Mouse (Mus musculus): ENCODE results near the gene Srp72. TPM values are rescaled to one million over a fixed set of nuclear protein-coding genes. Genes with fewer than 3 reads are reported as not detected.
"Not testable (repeated sequence)": the region's sequence is repeated elsewhere in the genome, so short reads cannot be mapped to it uniquely, and the experiment has no call there.

Gene Srp72
- polyA plus RNA-seq, 1 experiment from 2014 or later: 70.0 TPM

DNA sequence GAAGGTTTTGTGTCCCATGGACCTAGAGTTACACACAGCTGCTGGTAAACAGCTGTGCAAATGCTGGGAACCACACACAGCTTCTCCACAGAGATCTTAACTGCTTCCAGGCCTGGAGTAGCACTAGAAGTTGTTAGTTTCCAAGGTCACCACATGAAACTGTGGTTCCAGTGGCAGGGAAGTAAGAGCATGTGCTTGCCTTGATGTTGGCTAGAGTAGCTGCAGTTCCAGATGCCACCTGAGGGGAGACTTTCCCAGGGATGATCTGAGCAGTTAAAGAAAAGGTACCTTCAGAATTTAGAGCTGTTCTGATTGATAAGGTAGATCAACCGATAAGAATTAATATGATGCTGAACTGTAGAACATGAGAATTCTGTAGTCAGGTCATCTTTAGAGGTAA, 16.5 kb upstream of the Srp72 start:
- Histone ChIP-seq H3K27ac (no peak overlapping the region), H3K4me2 (ENCODE audit: low read length) (no peak overlapping the region), H3K36me3 (ENCODE audit: insufficient read depth, low read length) (peaks cover 53% of the 10 kb centered on the region), H3K27me3 (ENCODE audit: insufficient read depth, low read length) (no peaks in the 10 kb centered on the region), H3K4me1 (replicated peaks; ENCODE audit: insufficient read depth, low read length) (no peaks in the 10 kb centered on the region), H3K4me3 (replicated peaks; ENCODE audit: low read depth, low read length) (no peak overlapping the region), H3K9ac (ENCODE audit: low read depth, low read length) (no peak overlapping the region), H3K9me3 (replicated peaks; ENCODE audit: low read length) (no peaks in the 10 kb centered on the region)
- ATAC-seq (replicated peaks; ENCODE audit: low FRiP score, low read depth) (no peak), DNase-seq (ENCODE audit: low spot score) (no peak)
- 100% methylated on average over 1 of the region's 1 CpGs for WGBS
- TF ChIP-seq CTCF (IDR thresholded peaks at IDR 0.05; ENCODE audit: low read depth): peak; percentile 40; the same call in 1 of the 2 replicates

- no peak overlapping the region for H3K4me3 ChIP-seq (replicated peaks; ENCODE audit: low read depth, low read length)
- 81% methylated on average over 5 of the region's 5 CpGs for WGBS
- ATAC-seq (replicated peaks; ENCODE audit: low FRiP score, low read depth): no peak
- H3K4me1 ChIP-seq (replicated peaks; ENCODE audit: insufficient read depth, low read length): no peaks in the 10 kb centered on the region
- H3K36me3 ChIP-seq (ENCODE audit: insufficient read depth, low read length): peaks cover 62% of the 10 kb centered on the region
- H3K27ac ChIP-seq: no peak overlapping the region
- H3K9ac ChIP-seq (ENCODE audit: low read depth, low read length): no peak overlapping the region
- H3K4me2 ChIP-seq (ENCODE audit: low read length): no peak overlapping the region
- TF ChIP-seq CTCF (IDR thresholded peaks at IDR 0.05; ENCODE audit: low read depth): no peak
- DNase-seq (ENCODE audit: low spot score): no peak
- H3K27me3 ChIP-seq (ENCODE audit: insufficient read depth, low read length): no peaks in the 10 kb centered on the region
- no peaks in the 10 kb centered on the region for H3K9me3 ChIP-seq (replicated peaks; ENCODE audit: low read length)
These were observed 14.9 kb upstream of the Srp72 start for GRCm38 (mm10) chr5:76959587-76959986.

GRCm38 (mm10) chr5:76962545-76962944, 11.9 kb upstream of the Srp72 start:
- H3K4me2 ChIP-seq (ENCODE audit: low read length): no peak overlapping the region
- no peaks in the 10 kb centered on the region for H3K27me3 ChIP-seq (ENCODE audit: insufficient read depth, low read length)
- WGBS: 78% methylated on average over 11 of the region's 11 CpGs
- no peak overlapping the region for H3K4me3 ChIP-seq (replicated peaks; ENCODE audit: low read depth, low read length)
- no peak for TF ChIP-seq CTCF (IDR thresholded peaks at IDR 0.05; ENCODE audit: low read depth)
- no peaks in the 10 kb centered on the region for H3K9me3 ChIP-seq (replicated peaks; ENCODE audit: low read length)
- no peaks in the 10 kb centered on the region for H3K4me1 ChIP-seq (replicated peaks; ENCODE audit: insufficient read depth, low read length)
- no peak overlapping the region for H3K9ac ChIP-seq (ENCODE audit: low read depth, low read length)
- peaks cover 57% of the 10 kb centered on the region for H3K36me3 ChIP-seq (ENCODE audit: insufficient read depth, low read length)
- H3K27ac ChIP-seq: no peak overlapping the region
- ATAC-seq (replicated peaks; ENCODE audit: low FRiP score, low read depth) (no peak), DNase-seq (ENCODE audit: low spot score) (no peak)

GRCm38 (mm10) chr5:76964651-76965050, 9.8 kb upstream of the Srp72 start:
- DNase-seq (ENCODE audit: low spot score) (no peak), ATAC-seq (replicated peaks; ENCODE audit: low FRiP score, low read depth) (no peak)
- Histone ChIP-seq H3K9ac (ENCODE audit: low read depth, low read length) (no peak overlapping the region), H3K36me3 (ENCODE audit: insufficient read depth, low read length) (peaks cover 54% of the 10 kb centered on the region), H3K27me3 (ENCODE audit: insufficient read depth, low read length) (no peaks in the 10 kb centered on the region), H3K27ac (no peak overlapping the region), H3K4me3 (replicated peaks; ENCODE audit: low read depth, low read length) (no peak overlapping the region), H3K4me2 (ENCODE audit: low read length) (no peak overlapping the region), H3K9me3 (replicated peaks; ENCODE audit: low read length) (no peaks in the 10 kb centered on the region), H3K4me1 (replicated peaks; ENCODE audit: insufficient read depth, low read length) (no peaks in the 10 kb centered on the region)
- WGBS: 95% methylated on average over 3 of the region's 3 CpGs
- peak; percentile 39; the same call in 1 of the 2 replicates for TF ChIP-seq CTCF (IDR thresholded peaks at IDR 0.05; ENCODE audit: low read depth)

DNA sequence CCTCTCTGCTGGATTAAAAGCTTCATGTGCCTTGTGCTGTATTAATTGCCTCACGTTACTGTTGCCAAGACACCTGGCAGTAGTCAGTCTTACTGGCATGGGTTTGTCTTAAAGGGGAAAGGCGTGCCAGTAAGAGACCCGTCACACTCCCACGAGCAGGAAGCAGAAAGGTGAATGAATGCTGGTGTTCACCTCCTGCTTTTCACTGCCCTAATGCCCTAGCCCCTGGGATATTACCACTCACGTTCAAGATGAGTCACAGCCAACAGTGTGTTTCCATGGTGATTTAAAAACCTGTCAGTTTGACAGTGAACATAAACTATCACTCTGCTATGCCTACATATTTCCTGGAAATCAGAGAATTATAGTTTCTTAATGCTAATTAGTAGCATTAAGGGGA, 5.2 kb upstream of the Srp72 start:
- H3K27me3 ChIP-seq (ENCODE audit: insufficient read depth, low read length): no peaks in the 10 kb centered on the region
- H3K4me1 ChIP-seq (replicated peaks; ENCODE audit: insufficient read depth, low read length): 0 out of 2 replicates have a peak, but pooled peaks cover 8% of the 10 kb centered on the region
- no peak overlapping the region for H3K9ac ChIP-seq (ENCODE audit: low read depth, low read length)
- H3K27ac ChIP-seq: peak overlapping the region; percentile 52; the same call in 1 of the 2 replicates
- peak; percentile 82 for ATAC-seq (replicated peaks; ENCODE audit: low FRiP score, low read depth)
- peaks cover 24% of the 10 kb centered on the region for H3K36me3 ChIP-seq (ENCODE audit: insufficient read depth, low read length)
- H3K4me3 ChIP-seq (replicated peaks; ENCODE audit: low read depth, low read length): no peak overlapping the region
- no peak for DNase-seq (ENCODE audit: low spot score)
- H3K9me3 ChIP-seq (replicated peaks; ENCODE audit: low read length): no peaks in the 10 kb centered on the region
- 43% methylated on average over 5 of the region's 5 CpGs for WGBS
- no peak for TF ChIP-seq CTCF (IDR thresholded peaks at IDR 0.05; ENCODE audit: low read depth)
- no peak overlapping the region for H3K4me2 ChIP-seq (ENCODE audit: low read length)

GRCm38 (mm10) chr5:76971115-76971514, 3.4 kb upstream of the Srp72 start:
- H3K27ac ChIP-seq; H3K9me3 ChIP-seq (replicated peaks; ENCODE audit: low read length); H3K9ac ChIP-seq (ENCODE audit: low read depth, low read length); H3K4me2 ChIP-seq (ENCODE audit: low read length); ATAC-seq (replicated peaks; ENCODE audit: low FRiP score, low read depth); DNase-seq (ENCODE audit: low spot score); H3K4me3 ChIP-seq (replicated peaks; ENCODE audit: low read depth, low read length); H3K27me3 ChIP-seq (ENCODE audit: insufficient read depth, low read length): not testable (repeated sequence)
- 91% methylated on average over 1 of the region's 1 CpGs for whole genome bisulfite sequencing
- Histone ChIP-seq H3K36me3 (ENCODE audit: insufficient read depth, low read length) (peaks cover 16% of the 10 kb centered on the region), H3K4me1 (replicated peaks; ENCODE audit: insufficient read depth, low read length) (peaks cover 13% of the 10 kb centered on the region; the same call in 1 of the 2 replicates)

- no peaks in the 10 kb centered on the region for H3K27me3 ChIP-seq (ENCODE audit: insufficient read depth, low read length)
- H3K9me3 ChIP-seq (replicated peaks; ENCODE audit: low read length): no peaks in the 10 kb centered on the region
- DNase-seq (ENCODE audit: low spot score): no peak
- no peak for ATAC-seq (replicated peaks; ENCODE audit: low FRiP score, low read depth)
- H3K9ac ChIP-seq (ENCODE audit: low read depth, low read length): peak overlapping the region; percentile 86
- H3K4me1 ChIP-seq (replicated peaks; ENCODE audit: insufficient read depth, low read length): peaks cover 13% of the 10 kb centered on the region; the same call in 1 of the 2 replicates
- H3K36me3 ChIP-seq (ENCODE audit: insufficient read depth, low read length): peaks cover 8% of the 10 kb centered on the region; the same call in 1 of the 2 replicates
- H3K4me3 ChIP-seq (replicated peaks; ENCODE audit: low read depth, low read length): peak overlapping the region; percentile 87
- H3K27ac ChIP-seq: no peak overlapping the region
- peak overlapping the region; percentile 88 for H3K4me2 ChIP-seq (ENCODE audit: low read length)
- no peak for TF ChIP-seq CTCF (IDR thresholded peaks at IDR 0.05; ENCODE audit: low read depth)
- 65% methylated on average over 3 of the region's 3 CpGs for WGBS
These were observed 995 bp upstream of the Srp72 start for GRCm38 (mm10) chr5:76973488-76973887.

Data from kidney, postnatal 0 days (tissue).